Mouse (Mus musculus) heart, postnatal 0 days (tissue): ENCODE results near the gene Enpp1. TPM values are rescaled to one million over a fixed set of nuclear protein-coding genes. Genes with fewer than 3 reads are reported as not detected.

Source experiments
- ATAC-seq: fragments of 200-750 bp; cut with Nextera tagmentation; 2 replicates; pipeline ENCODE4 v1.8.0; 2017; ENCODE audit warnings: low read depth, moderate number of reproducible peaks, moderate library complexity; ENCODE audit not compliant: insufficient read depth
- DNase-seq: peaks from one replicate; pipeline ENCODE4 v3.0.0-alpha.2; 2016; ENCODE audit warnings: low spot score
- H3K27ac ChIP-seq: fragments of 300-500 bp; sonication (generic); 2 replicates; pipeline ENCODE4 v1.5.1; 2014; ENCODE audit warnings: low read depth, mild to moderate bottlenecking
- H3K27me3 ChIP-seq: fragments of 300-500 bp; sonication (generic); 2 replicates; pipeline ENCODE4 v1.6.1; 2014; ENCODE audit warnings: low read length, mixed read lengths; ENCODE audit not compliant: control insufficient read depth, insufficient read depth
- H3K36me3 ChIP-seq: fragments of 300-500 bp; sonication (generic); replicated peaks from 2 replicates; pipeline ENCODE4 v1.6.1; 2014; ENCODE audit warnings: low read length, mixed read lengths; ENCODE audit not compliant: control insufficient read depth, insufficient read depth
- H3K4me1 ChIP-seq: fragments of 300-500 bp; sonication (generic); 2 replicates; pipeline ENCODE4 v1.6.1; 2014; ENCODE audit warnings: antibody characterized with exemption; ENCODE audit not compliant: control insufficient read depth, insufficient read depth
- H3K4me2 ChIP-seq: fragments of 300-500 bp; sonication (generic); 2 replicates; pipeline ENCODE4 v1.6.1; 2014; ENCODE audit warnings: low read depth, mild to moderate bottlenecking, low read length, moderate library complexity
- H3K4me3 ChIP-seq: fragments of 300-500 bp; sonication (generic); 2 replicates; pipeline ENCODE4 v1.5.1; 2014; ENCODE audit warnings: low read depth, low read length
- H3K9ac ChIP-seq: fragments of 300-500 bp; sonication (generic); replicated peaks from 2 replicates; pipeline ENCODE4 v1.6.1; 2014; ENCODE audit warnings: low read depth, low read length, mixed read lengths
- H3K9me3 ChIP-seq: fragments of 300-500 bp; sonication (generic); replicated peaks from 2 replicates; pipeline ENCODE4 v1.6.1; 2016; ENCODE audit warnings: low read length; ENCODE audit not compliant: control insufficient read depth
- CTCF ChIP-seq: IDR thresholded peaks from 2 replicates; pipeline ENCODE4 v1.5.1; 2016; ENCODE audit warnings: antibody characterized with exemption, control low read depth, low read depth
- EP300 ChIP-seq: IDR thresholded peaks from 2 replicates; pipeline ENCODE4 v1.6.1; 2016; ENCODE audit warnings: antibody characterized with exemption, low read depth
- WGBS: fragments of 180-500 bp; shearing (Covaris S2); extraction: QIAGEN DNeasy Blood & Tissue Kit; methylation state at CpG from one replicate; pipeline ENCODE4 v1.1.7; 2014; 5-methylcytosine and 5-hydroxymethylcytosine counted together
- polyA plus RNA-seq: library from polyadenylated mRNA; unstranded; fragments of >200 nt; fragmentation: Nextera tagmentation; extraction: Ambion mirVana; gene quantifications from 2 replicates; pipeline ENCODE4 v1.2.1, GENCODE M21; 2015
- total RNA-seq: library from RNA; depleted of rRNA; stranded (reverse); fragments of >200 nt; gene quantifications from 2 replicates; pipeline ENCODE4 v1.2.3, GENCODE M21; 2014; ENCODE audit warnings: low replicate concordance

The Enpp1 gene
- total and polyA plus RNA-seq, 2 experiments from 2014 or later: 1.8 to 2.5 TPM

GRCm38 (mm10) chr10:24597789-24598188, 114.2 kb downstream of the Enpp1 start:
- ATAC-seq: no peak
- Histone ChIP-seq H3K27ac (peak overlapping the region; percentile 97), H3K4me3 (peak overlapping the region; percentile 79), H3K9me3 (no peaks in the 10 kb centered on the region), H3K9ac (peak overlapping the region; percentile 96), H3K4me2 (peak overlapping the region; percentile 67), H3K36me3 (peaks cover 18% of the 10 kb centered on the region), H3K27me3 (no peaks in the 10 kb centered on the region), H3K4me1 (peaks cover 24% of the 10 kb centered on the region)
- 53% methylated on average over 4 of the region's 4 CpGs for WGBS
- TF ChIP-seq CTCF (no peak), EP300 (no peak)
- no peak for DNase-seq

DNA sequence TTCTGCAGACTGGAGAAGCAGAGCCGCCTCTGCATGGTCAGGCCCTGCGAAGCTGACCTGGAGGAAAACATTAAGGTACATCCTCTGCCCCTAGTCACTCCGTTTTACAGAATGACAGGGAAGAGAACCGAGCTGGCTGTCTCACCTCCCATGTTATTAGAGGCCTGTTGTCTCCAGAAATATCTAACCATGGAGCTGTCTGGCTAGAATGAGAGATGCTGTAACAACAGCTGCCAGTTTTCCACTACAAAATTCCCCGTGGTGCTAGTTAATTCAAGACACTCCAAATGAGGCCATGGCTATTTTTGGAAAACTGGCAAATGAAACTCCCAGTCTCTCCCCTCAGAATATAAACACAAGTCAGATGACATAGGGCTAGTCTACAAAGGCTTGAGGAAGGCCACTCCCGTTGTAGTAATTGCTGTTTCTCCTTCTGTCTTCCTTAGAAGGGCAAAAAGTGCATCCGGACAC, 115.1 kb downstream of the Enpp1 start:
- ATAC-seq: 0 out of 2 replicates have a peak, but pooled peaks have one; percentile 9
- H3K9ac ChIP-seq: peak overlapping the region; percentile 96
- WGBS: 18% methylated on average over 7 of the region's 7 CpGs

GRCm38 (mm10) chr10:24596003-24596868, 115.7 kb downstream of the Enpp1 start:
- no peak; the same call in 1 of the 2 replicates for TF ChIP-seq EP300
- no peak for TF ChIP-seq CTCF
- Histone ChIP-seq H3K27ac (peak overlapping the region; percentile 97), H3K27me3 (no peaks in the 10 kb centered on the region), H3K4me2 (peak overlapping the region; percentile 67), H3K9ac (peak overlapping the region; percentile 96), H3K36me3 (peaks cover 18% of the 10 kb centered on the region), H3K9me3 (no peaks in the 10 kb centered on the region), H3K4me3 (peak overlapping the region; percentile 79), H3K4me1 (peaks cover 35% of the 10 kb centered on the region)
- 5% methylated on average over 31 of the region's 31 CpGs for WGBS
- no peak for ATAC-seq
- DNase-seq: peak; percentile 66

More for the DNA sequence above, 115.1 kb downstream of the Enpp1 start:
- Histone ChIP-seq H3K9me3 (no peaks in the 10 kb centered on the region), H3K4me1 (peaks cover 30% of the 10 kb centered on the region), H3K4me2 (peak overlapping the region; percentile 67), H3K4me3 (peak overlapping the region; percentile 79), H3K36me3 (peaks cover 18% of the 10 kb centered on the region), H3K27me3 (no peaks in the 10 kb centered on the region), H3K27ac (peak overlapping the region; percentile 97)
- peak; percentile 80 for DNase-seq
- TF ChIP-seq CTCF (no peak), EP300 (peak; percentile 22; the same call in 1 of the 2 replicates)

DNA sequence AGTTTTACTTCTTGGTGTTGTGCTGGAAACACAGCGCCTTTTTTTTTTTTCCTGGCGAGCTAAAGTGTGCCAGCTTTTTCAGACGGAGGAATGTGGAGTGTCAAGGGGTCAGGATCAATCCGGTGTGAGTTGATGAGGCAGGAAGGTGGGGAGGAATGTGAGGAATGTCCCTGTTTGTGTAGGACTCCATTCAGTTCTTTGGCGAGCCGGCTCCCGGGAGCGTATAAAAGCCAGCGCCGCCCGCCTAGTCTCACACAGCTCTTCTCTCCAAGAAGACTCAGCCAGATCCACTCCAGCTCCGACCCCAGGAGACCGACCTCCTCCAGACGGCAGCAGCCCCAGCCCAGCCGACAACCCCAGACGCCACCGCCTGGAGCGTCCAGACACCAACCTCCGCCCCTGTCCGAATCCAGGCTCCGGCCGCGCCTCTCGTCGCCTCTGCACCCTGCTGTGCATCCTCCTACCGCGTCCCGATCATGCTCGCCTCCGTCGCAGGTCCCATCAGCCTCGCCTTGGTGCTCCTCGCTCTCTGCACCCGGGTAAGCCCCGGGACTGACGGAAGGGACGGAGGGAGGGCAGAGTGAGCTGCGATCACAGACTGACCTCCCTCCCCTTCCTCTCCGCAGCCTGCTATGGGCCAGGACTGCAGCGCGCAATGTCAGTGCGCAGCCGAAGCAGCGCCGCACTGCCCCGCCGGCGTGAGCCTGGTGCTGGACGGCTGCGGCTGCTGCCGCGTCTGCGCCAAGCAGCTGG, 116.5 kb downstream of the Enpp1 start, which contains the start of gene Ccn2:
Ccn2 (plus strand) TSS at position 193 of the 753 bp plus-strand sequence.
- peak within 1 kb of the TSS; percentile 67 for H3K4me2 ChIP-seq
- peak within 1 kb of the TSS; percentile 96 for H3K9ac ChIP-seq
- H3K27ac ChIP-seq: peak within 1 kb of the TSS; percentile 97
- H3K9me3 ChIP-seq: no peaks in the 10 kb centered on the region
- TF ChIP-seq EP300 (peak; percentile 79), CTCF (0 out of 2 replicates have a peak, but pooled peaks have one; percentile 7)
- DNase-seq (peak; percentile 90), ATAC-seq (peak; percentile 77)
- WGBS: under 1% methylated on average over 48 of the region's 53 CpGs
- peaks cover 18% of the 10 kb centered on the region for H3K36me3 ChIP-seq
- H3K4me3 ChIP-seq: peak within 1 kb of the TSS; percentile 79
- no peaks in the 10 kb centered on the region for H3K27me3 ChIP-seq
- H3K4me1 ChIP-seq: peaks cover 35% of the 10 kb centered on the region

DNA sequence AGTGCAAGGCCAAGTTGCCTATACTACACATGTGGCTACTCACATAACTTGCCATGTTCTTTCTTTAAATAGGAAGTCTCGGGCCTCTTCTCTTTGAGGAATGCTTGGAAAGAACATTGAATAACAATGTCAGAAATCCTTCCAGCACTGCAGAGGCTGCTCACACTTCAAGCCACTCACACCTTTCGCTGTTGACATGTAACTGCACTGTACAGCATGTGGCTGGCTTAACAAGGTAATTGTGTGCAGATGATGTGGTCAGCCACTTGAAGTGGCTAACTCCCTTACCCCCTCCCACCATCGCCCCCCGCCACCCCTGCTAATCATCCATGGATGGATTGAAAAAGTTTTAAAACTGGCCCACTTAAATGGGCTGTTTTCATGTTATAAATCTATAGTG, 118.4 kb downstream of the Enpp1 start:
- DNase-seq (peak; percentile 90), ATAC-seq (peak; percentile 64)
- H3K4me1 ChIP-seq: peaks cover 35% of the 10 kb centered on the region
- 28% methylated on average over 4 of the region's 4 CpGs for WGBS
- H3K36me3 ChIP-seq: peaks cover 15% of the 10 kb centered on the region
- TF ChIP-seq EP300 (peak; percentile 94), CTCF (no peak)
- no peaks in the 10 kb centered on the region for H3K9me3 ChIP-seq
- no peaks in the 10 kb centered on the region for H3K27me3 ChIP-seq
- H3K9ac ChIP-seq: no peak overlapping the region
- no peak overlapping the region for H3K4me3 ChIP-seq
- H3K4me2 ChIP-seq: 0 out of 2 replicates have a peak overlapping the region, but pooled peaks have one; percentile 67
- peak overlapping the region; percentile 97 for H3K27ac ChIP-seq
